Mouse (Mus musculus): ENCODE results near the gene Mgll. TPM values are rescaled to one million over a fixed set of nuclear protein-coding genes. Genes with fewer than 3 reads are reported as not detected.
A peak's percentile ranks its signal among the peaks of the same experiment; 100 is the strongest.

The Mgll gene
- polyA plus RNA-seq, 1 experiment from 2014 or later = 75.9 TPM

- Histone ChIP-seq H3K4me1 (replicated peaks) (peaks cover 9% of the 10 kb centered on the region; the same call in 1 of the 2 replicates), H3K27me3 (replicated peaks) (no peaks in the 10 kb centered on the region), H3K9ac (no peak overlapping the region), H3K36me3 (no peaks in the 10 kb centered on the region), H3K4me3 (replicated peaks) (no peak overlapping the region), H3K4me2 (replicated peaks) (no peak overlapping the region), H3K27ac (no peak overlapping the region), H3K9me3 (no peaks in the 10 kb centered on the region)
- peak; percentile 70 for ATAC-seq
- 29% methylated on average over 3 of the region's 3 CpGs for WGBS
Measured at GRCm38 (mm10) chr6:88820853-88821252, 96.6 kb downstream of the Mgll start.

- Histone ChIP-seq H3K4me3 (replicated peaks) (no peak overlapping the region), H3K4me1 (replicated peaks) (peaks cover 12% of the 10 kb centered on the region), H3K9me3 (no peaks in the 10 kb centered on the region), H3K27me3 (replicated peaks) (no peaks in the 10 kb centered on the region), H3K27ac (no peak overlapping the region), H3K36me3 (no peaks in the 10 kb centered on the region), H3K4me2 (replicated peaks) (no peak overlapping the region), H3K9ac (no peak overlapping the region)
- ATAC-seq = no peak
- 92% methylated on average over 6 of the region's 6 CpGs for WGBS
Measured at GRCm38 (mm10) chr6:88821294-88821693, 97.1 kb downstream of the Mgll start.

- Histone ChIP-seq H3K9ac (no peak overlapping the region), H3K9me3 (no peaks in the 10 kb centered on the region), H3K4me2 (replicated peaks) (no peak overlapping the region), H3K4me3 (replicated peaks) (no peak overlapping the region), H3K27ac (no peak overlapping the region), H3K36me3 (no peaks in the 10 kb centered on the region), H3K27me3 (replicated peaks) (no peaks in the 10 kb centered on the region), H3K4me1 (replicated peaks) (peaks cover 17% of the 10 kb centered on the region)
- ATAC-seq = no peak
- 78% methylated on average over 11 of the region's 11 CpGs for WGBS
Measured at GRCm38 (mm10) chr6:88821901-88822300, 97.7 kb downstream of the Mgll start.

GRCm38 (mm10) chr6:88824183-88824582 is 100.0 kb downstream of the Mgll start:
- Histone ChIP-seq H3K27me3 (replicated peaks) (no peaks in the 10 kb centered on the region), H3K4me2 (replicated peaks) (no peak overlapping the region), H3K4me1 (replicated peaks) (peaks cover 20% of the 10 kb centered on the region), H3K4me3 (replicated peaks) (no peak overlapping the region), H3K9me3 (no peaks in the 10 kb centered on the region), H3K9ac (no peak overlapping the region), H3K27ac (no peak overlapping the region), H3K36me3 (no peaks in the 10 kb centered on the region)
- ATAC-seq = no peak
- WGBS = 67% methylated on average over 7 of the region's 7 CpGs

- no peak overlapping the region for H3K9ac ChIP-seq
- H3K4me3 ChIP-seq (replicated peaks) = no peak overlapping the region
- peaks cover 16% of the 10 kb centered on the region for H3K4me1 ChIP-seq (replicated peaks)
- H3K9me3 ChIP-seq = no peaks in the 10 kb centered on the region
- WGBS = 56% methylated on average over 3 of the region's 3 CpGs
- no peaks in the 10 kb centered on the region for H3K36me3 ChIP-seq
- no peak overlapping the region for H3K27ac ChIP-seq
- H3K4me2 ChIP-seq (replicated peaks) = no peak overlapping the region
- H3K27me3 ChIP-seq (replicated peaks) = no peaks in the 10 kb centered on the region
- ATAC-seq = no peak
Measured at GRCm38 (mm10) chr6:88826088-88826487, 101.9 kb downstream of the Mgll start.

GRCm38 (mm10) chr6:88826545-88826944 is 102.3 kb downstream of the Mgll start:
- ATAC-seq = peak; percentile 71
- Histone ChIP-seq H3K27me3 (replicated peaks) (no peaks in the 10 kb centered on the region), H3K4me2 (replicated peaks) (no peak overlapping the region), H3K36me3 (no peaks in the 10 kb centered on the region), H3K4me1 (replicated peaks) (peaks cover 12% of the 10 kb centered on the region), H3K9ac (0 out of 2 replicates have a peak overlapping the region, but pooled peaks have one; percentile 15), H3K27ac (no peak overlapping the region), H3K4me3 (replicated peaks) (no peak overlapping the region), H3K9me3 (no peaks in the 10 kb centered on the region)
- WGBS = 39% methylated on average over 6 of the region's 6 CpGs

GRCm38 (mm10) chr6:88826965-88827364 is 102.8 kb downstream of the Mgll start:
- H3K9ac ChIP-seq = 0 out of 2 replicates have a peak overlapping the region, but pooled peaks have one; percentile 15
- no peaks in the 10 kb centered on the region for H3K36me3 ChIP-seq
- H3K9me3 ChIP-seq = no peaks in the 10 kb centered on the region
- H3K4me2 ChIP-seq (replicated peaks) = no peak overlapping the region
- peaks cover 11% of the 10 kb centered on the region for H3K4me1 ChIP-seq (replicated peaks)
- no peaks in the 10 kb centered on the region for H3K27me3 ChIP-seq (replicated peaks)
- no peak overlapping the region for H3K27ac ChIP-seq
- 52% methylated on average over 3 of the region's 3 CpGs for WGBS
- no peak overlapping the region for H3K4me3 ChIP-seq (replicated peaks)
- ATAC-seq = no peak

- no peaks in the 10 kb centered on the region for H3K36me3 ChIP-seq
- H3K4me1 ChIP-seq (replicated peaks) = peaks cover 11% of the 10 kb centered on the region
- WGBS = 65% methylated on average over 13 of the region's 13 CpGs
- H3K4me2 ChIP-seq (replicated peaks) = no peak overlapping the region
- H3K27me3 ChIP-seq (replicated peaks) = no peaks in the 10 kb centered on the region
- ATAC-seq = no peak
- H3K9me3 ChIP-seq = no peaks in the 10 kb centered on the region
- no peak overlapping the region for H3K27ac ChIP-seq
- H3K4me3 ChIP-seq (replicated peaks) = no peak overlapping the region
- no peak overlapping the region for H3K9ac ChIP-seq
Measured at GRCm38 (mm10) chr6:88827395-88828205, 103.4 kb downstream of the Mgll start.

GRCm38 (mm10) chr6:88828206-88829009 is 104.2 kb downstream of the Mgll start:
- Histone ChIP-seq H3K27me3 (replicated peaks) (no peaks in the 10 kb centered on the region), H3K4me3 (replicated peaks) (no peak overlapping the region), H3K4me1 (replicated peaks) (peaks cover 11% of the 10 kb centered on the region), H3K9me3 (no peaks in the 10 kb centered on the region), H3K4me2 (replicated peaks) (no peak overlapping the region), H3K36me3 (no peaks in the 10 kb centered on the region), H3K27ac (no peak overlapping the region), H3K9ac (no peak overlapping the region)
- ATAC-seq = no peak
- WGBS = 74% methylated on average over 15 of the region's 15 CpGs

GRCm38 (mm10) chr6:88829579-88829978 is 105.4 kb downstream of the Mgll start:
- no peak overlapping the region for H3K27ac ChIP-seq
- H3K4me3 ChIP-seq (replicated peaks) = no peak overlapping the region
- no peak overlapping the region for H3K4me2 ChIP-seq (replicated peaks)
- H3K27me3 ChIP-seq (replicated peaks) = no peaks in the 10 kb centered on the region
- WGBS = 83% methylated on average over 4 of the region's 4 CpGs
- ATAC-seq = no peak
- H3K9me3 ChIP-seq = no peaks in the 10 kb centered on the region
- H3K4me1 ChIP-seq (replicated peaks) = peaks cover 11% of the 10 kb centered on the region
- no peak overlapping the region for H3K9ac ChIP-seq
- no peaks in the 10 kb centered on the region for H3K36me3 ChIP-seq

- ATAC-seq = no peak
- no peak overlapping the region for H3K27ac ChIP-seq
- 87% methylated on average over 6 of the region's 6 CpGs for WGBS
- no peak overlapping the region for H3K9ac ChIP-seq
- H3K4me2 ChIP-seq (replicated peaks) = no peak overlapping the region
- H3K36me3 ChIP-seq = no peaks in the 10 kb centered on the region
- no peaks in the 10 kb centered on the region for H3K27me3 ChIP-seq (replicated peaks)
- peaks cover 11% of the 10 kb centered on the region for H3K4me1 ChIP-seq (replicated peaks)
- no peaks in the 10 kb centered on the region for H3K9me3 ChIP-seq
- H3K4me3 ChIP-seq (replicated peaks) = no peak overlapping the region
Measured at GRCm38 (mm10) chr6:88830112-88830702, 106.0 kb downstream of the Mgll start.

- H3K27ac ChIP-seq = no peak overlapping the region
- H3K9me3 ChIP-seq = no peaks in the 10 kb centered on the region
- peak; percentile 54 for ATAC-seq
- no peak overlapping the region for H3K9ac ChIP-seq
- no peaks in the 10 kb centered on the region for H3K27me3 ChIP-seq (replicated peaks)
- WGBS = 21% methylated on average over 8 of the region's 8 CpGs
- peaks cover 6% of the 10 kb centered on the region; the same call in 1 of the 2 replicates for H3K4me1 ChIP-seq (replicated peaks)
- no peak overlapping the region for H3K4me2 ChIP-seq (replicated peaks)
- no peak overlapping the region for H3K4me3 ChIP-seq (replicated peaks)
- H3K36me3 ChIP-seq = no peaks in the 10 kb centered on the region
Measured at GRCm38 (mm10) chr6:88831456-88831855, 107.2 kb downstream of the Mgll start.

All from intestine, embryonic 15.5 days (tissue).